Mouse (Mus musculus) intestine, embryonic 16.5 days (tissue): ENCODE data around the gene Prmt8. TPM values are rescaled to one million over a fixed set of nuclear protein-coding genes. Genes with fewer than 3 reads are reported as not detected.

Experiments used
- ATAC-seq: fragments of 200-750 bp; cut with Nextera tagmentation; 2 replicates; pipeline ENCODE4 v1.8.0; 2017; ENCODE audit warnings: moderate TSS enrichment, moderate library complexity
- H3K27ac ChIP-seq: fragments of 300-500 bp; sonication (generic); 2 replicates; pipeline ENCODE4 v1.5.1; 2014; ENCODE audit warnings: mild to moderate bottlenecking, low read length
- H3K27me3 ChIP-seq: fragments of 300-500 bp; sonication (generic); replicated peaks from 2 replicates; pipeline ENCODE4 v1.6.1; 2014; ENCODE audit warnings: low read length, control low read depth, mixed read lengths; ENCODE audit not compliant: control insufficient read depth, insufficient read depth
- H3K36me3 ChIP-seq: fragments of 300-500 bp; sonication (generic); 2 replicates; pipeline ENCODE4 v1.6.1; 2014; ENCODE audit warnings: low read length, control low read depth; ENCODE audit not compliant: control insufficient read depth, insufficient read depth
- H3K4me1 ChIP-seq: fragments of 300-500 bp; sonication (generic); 2 replicates; pipeline ENCODE4 v1.6.1; 2014; ENCODE audit warnings: low read length, control low read depth, mixed read lengths; ENCODE audit not compliant: control insufficient read depth, insufficient read depth
- H3K4me2 ChIP-seq: fragments of 300-500 bp; sonication (generic); 2 replicates; pipeline ENCODE4 v1.6.1; 2014; ENCODE audit warnings: low read depth, low read length, control low read depth
- H3K4me3 ChIP-seq: fragments of 300-500 bp; sonication (generic); 2 replicates; pipeline ENCODE4 v1.5.1; 2014; ENCODE audit warnings: mild to moderate bottlenecking, low read length
- H3K9ac ChIP-seq: fragments of 300-500 bp; sonication (generic); 2 replicates; pipeline ENCODE4 v1.6.1; 2014; ENCODE audit warnings: low read depth, low read length
- H3K9me3 ChIP-seq: fragments of 300-500 bp; sonication (generic); 2 replicates; pipeline ENCODE4 v1.6.1; 2016; ENCODE audit warnings: low read length, control low read depth; ENCODE audit not compliant: control insufficient read depth
- WGBS: fragments of 180-500 bp; shearing (Covaris S2); extraction: QIAGEN DNeasy Blood & Tissue Kit; methylation state at CpG from one replicate; pipeline ENCODE4 v1.1.7; 2014; 5-methylcytosine and 5-hydroxymethylcytosine counted together
- polyA plus RNA-seq: library from polyadenylated mRNA; unstranded; fragments of >200 nt; fragmentation: Nextera tagmentation; extraction: Ambion mirVana; gene quantifications from 2 replicates; pipeline ENCODE4 v1.2.1, GENCODE M21; 2015

Prmt8 gene
- polyA plus RNA-seq, 1 experiment from 2014 or later = not detected

GRCm38 (mm10) chr6:127766641-127767200, 2.6 kb downstream of the Prmt8 start:
- H3K4me1 ChIP-seq = peaks cover 18% of the 10 kb centered on the region
- H3K9ac ChIP-seq = no peak overlapping the region
- no peaks in the 10 kb centered on the region for H3K9me3 ChIP-seq
- H3K36me3 ChIP-seq = no peaks in the 10 kb centered on the region
- WGBS = under 1% methylated on average over 28 of the region's 28 CpGs
- H3K27me3 ChIP-seq = peaks cover 66% of the 10 kb centered on the region
- no peak overlapping the region for H3K27ac ChIP-seq
- peak overlapping the region; percentile 9; the same call in 1 of the 2 replicates for H3K4me3 ChIP-seq
- no peak for ATAC-seq
- H3K4me2 ChIP-seq = peak overlapping the region; percentile 38

- Histone ChIP-seq H3K36me3 (no peaks in the 10 kb centered on the region), H3K4me3 (no peak overlapping the region), H3K4me1 (peaks cover 18% of the 10 kb centered on the region), H3K9me3 (no peaks in the 10 kb centered on the region), H3K4me2 (no peak overlapping the region), H3K27me3 (peaks cover 60% of the 10 kb centered on the region), H3K27ac (no peak overlapping the region), H3K9ac (no peak overlapping the region)
- ATAC-seq = no peak
- 9% methylated on average over 10 of the region's 11 CpGs for WGBS
These were observed 3.1 kb downstream of the Prmt8 start for GRCm38 (mm10) chr6:127766041-127766604.

- no peak overlapping the region for H3K9ac ChIP-seq
- H3K27me3 ChIP-seq = peaks cover 55% of the 10 kb centered on the region
- WGBS = 47% methylated on average over 5 of the region's 5 CpGs
These were observed 3.7 kb downstream of the Prmt8 start for GRCm38 (mm10) chr6:127765573-127765972.

GRCm38 (mm10) chr6:127758264-127758663, 11.0 kb downstream of the Prmt8 start:
- Histone ChIP-seq H3K4me1 (no peaks in the 10 kb centered on the region; the same call in 1 of the 2 replicates), H3K4me2 (no peak overlapping the region), H3K27ac (no peak overlapping the region), H3K9me3 (no peaks in the 10 kb centered on the region), H3K4me3 (no peak overlapping the region), H3K36me3 (no peaks in the 10 kb centered on the region), H3K27me3 (no peaks in the 10 kb centered on the region), H3K9ac (no peak overlapping the region)
- ATAC-seq = no peak
- 55% methylated on average over 4 of the region's 4 CpGs for WGBS

More at GRCm38 (mm10) chr6:127765573-127765972, 3.7 kb downstream of the Prmt8 start:
- H3K9me3 ChIP-seq = no peaks in the 10 kb centered on the region
- peaks cover 18% of the 10 kb centered on the region for H3K4me1 ChIP-seq
- H3K4me2 ChIP-seq = no peak overlapping the region
- H3K4me3 ChIP-seq = no peak overlapping the region
- ATAC-seq = no peak
- no peak overlapping the region for H3K27ac ChIP-seq
- H3K36me3 ChIP-seq = no peaks in the 10 kb centered on the region

- H3K27me3 ChIP-seq = no peaks in the 10 kb centered on the region
- no peak overlapping the region for H3K4me3 ChIP-seq
- no peaks in the 10 kb centered on the region for H3K36me3 ChIP-seq
- H3K27ac ChIP-seq = no peak overlapping the region
- no peak overlapping the region for H3K4me2 ChIP-seq
- no peaks in the 10 kb centered on the region for H3K9me3 ChIP-seq
- ATAC-seq = no peak
- H3K9ac ChIP-seq = no peak overlapping the region
- 78% methylated on average over 5 of the region's 5 CpGs for WGBS
- H3K4me1 ChIP-seq = no peaks in the 10 kb centered on the region; the same call in 1 of the 2 replicates
These were observed 11.6 kb downstream of the Prmt8 start for GRCm38 (mm10) chr6:127757667-127758167.

- no peak for ATAC-seq
- H3K4me1 ChIP-seq = no peaks in the 10 kb centered on the region; the same call in 1 of the 2 replicates
- H3K36me3 ChIP-seq = no peaks in the 10 kb centered on the region
- no peaks in the 10 kb centered on the region for H3K9me3 ChIP-seq
- H3K9ac ChIP-seq = no peak overlapping the region
- no peak overlapping the region for H3K4me3 ChIP-seq
- 54% methylated on average over 12 of the region's 12 CpGs for WGBS
- no peak overlapping the region for H3K27ac ChIP-seq
- H3K27me3 ChIP-seq = no peaks in the 10 kb centered on the region
- no peak overlapping the region for H3K4me2 ChIP-seq
These were observed 12.4 kb downstream of the Prmt8 start for GRCm38 (mm10) chr6:127756856-127757255.

- Histone ChIP-seq H3K9ac (no peak overlapping the region), H3K36me3 (no peaks in the 10 kb centered on the region), H3K4me1 (no peaks in the 10 kb centered on the region; the same call in 1 of the 2 replicates), H3K27ac (no peak overlapping the region), H3K9me3 (no peaks in the 10 kb centered on the region), H3K27me3 (no peaks in the 10 kb centered on the region), H3K4me2 (no peak overlapping the region), H3K4me3 (no peak overlapping the region)
- WGBS = 69% methylated on average over 6 of the region's 6 CpGs
- ATAC-seq = no peak
These were observed 16.0 kb downstream of the Prmt8 start for GRCm38 (mm10) chr6:127753228-127753627.

GRCm38 (mm10) chr6:127752681-127753080, 16.6 kb downstream of the Prmt8 start:
- no peak overlapping the region for H3K9ac ChIP-seq
- H3K4me2 ChIP-seq = no peak overlapping the region
- H3K27me3 ChIP-seq = no peaks in the 10 kb centered on the region
- ATAC-seq = no peak
- no peaks in the 10 kb centered on the region for H3K36me3 ChIP-seq
- H3K9me3 ChIP-seq = no peaks in the 10 kb centered on the region
- H3K27ac ChIP-seq = no peak overlapping the region
- WGBS = 33% methylated on average over 3 of the region's 3 CpGs
- H3K4me3 ChIP-seq = no peak overlapping the region
- H3K4me1 ChIP-seq = no peaks in the 10 kb centered on the region; the same call in 1 of the 2 replicates

- no peaks in the 10 kb centered on the region for H3K27me3 ChIP-seq
- no peak for ATAC-seq
- H3K27ac ChIP-seq = no peak overlapping the region
- no peak overlapping the region for H3K9ac ChIP-seq
- no peak overlapping the region for H3K4me3 ChIP-seq
- H3K36me3 ChIP-seq = no peaks in the 10 kb centered on the region
- no peak overlapping the region for H3K4me2 ChIP-seq
- H3K4me1 ChIP-seq = no peaks in the 10 kb centered on the region
- WGBS = 80% methylated on average over 9 of the region's 9 CpGs
- H3K9me3 ChIP-seq = no peaks in the 10 kb centered on the region
These were observed 17.8 kb downstream of the Prmt8 start for GRCm38 (mm10) chr6:127751499-127751898.
